Mouse (Mus musculus) myocyte (in vitro differentiated cells): ENCODE data around the gene Cd33.

ENCODE experiments used
- E2F4 ChIP-seq: IDR thresholded peaks from one replicate; pipeline ENCODE4 v1.6.1; 2011; ENCODE audit warnings: mild to moderate bottlenecking, control low read depth, moderate library complexity; ENCODE audit not compliant: insufficient read depth
- MYOD1 ChIP-seq, 3 experiments: IDR thresholded peaks; one replicate each; pipeline ENCODE4 v1.6.1; 2011; ENCODE audit warnings: control low read depth in 2 of 3, low read depth in 2 of 3, mild to moderate bottlenecking in 2 of 3, moderate library complexity in 1 of 3; ENCODE audit not compliant: insufficient read length in 2 of 3, control insufficient read depth in 1 of 3
- POLR2A ChIP-seq: IDR thresholded peaks from one replicate; pipeline ENCODE4 v1.6.1; 2011; ENCODE audit warnings: low read depth, mild to moderate bottlenecking, control low read depth, moderate library complexity; ENCODE audit not compliant: insufficient read length
- POLR2AphosphoS2 ChIP-seq: IDR thresholded peaks from one replicate; pipeline ENCODE4 v1.6.1; 2011; ENCODE audit warnings: low read depth, control low read depth; ENCODE audit not compliant: insufficient read length
- REST ChIP-seq: IDR thresholded peaks from one replicate; pipeline ENCODE4 v1.6.1; 2011; ENCODE audit warnings: mild to moderate bottlenecking, control low read depth, moderate library complexity; ENCODE audit not compliant: insufficient read depth, insufficient read length
- TCF12 ChIP-seq: IDR thresholded peaks from one replicate; pipeline ENCODE4 v1.6.1; 2011; ENCODE audit warnings: mild to moderate bottlenecking, control low read depth; ENCODE audit not compliant: poor library complexity, insufficient read depth, severe bottlenecking
- USF1 ChIP-seq: IDR thresholded peaks from one replicate; pipeline ENCODE4 v1.6.1; 2011; ENCODE audit warnings: low read depth, mild to moderate bottlenecking, control low read depth, moderate library complexity

DNA sequence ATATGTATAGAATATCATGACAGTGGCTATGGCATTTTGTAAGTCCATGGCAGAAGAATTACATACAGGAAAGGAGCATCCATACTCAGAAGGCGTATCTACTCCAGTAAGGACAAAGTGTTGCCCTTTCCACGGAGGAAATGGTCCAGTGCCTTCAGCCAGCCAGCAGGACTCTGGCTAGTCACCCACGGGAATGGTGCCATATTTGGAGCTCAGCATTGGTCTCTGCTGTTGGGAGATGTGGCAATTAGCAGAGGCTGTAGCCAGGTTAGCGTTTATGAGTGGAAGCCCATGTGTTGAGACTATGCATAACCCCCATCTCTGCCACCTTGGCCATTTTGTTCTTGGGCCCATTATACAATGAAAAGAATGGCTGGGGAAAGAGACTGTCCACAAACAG is 4.0 kb upstream of the Cd33 start:
- no peak for TF ChIP-seq E2F4
- TF ChIP-seq POLR2A, result no peak
- no peak for TF ChIP-seq REST
- no peak for TF ChIP-seq TCF12
- TF ChIP-seq MYOD1 (IDR thresholded peaks at IDR 0.05; ENCODE audit: control insufficient read depth in 1 of 3, insufficient read length in 2 of 3, low read depth in 2 of 3), result no peak
- TF ChIP-seq USF1, result no peak
- no peak for TF ChIP-seq POLR2AphosphoS2
